ENCODE assay signal across 9 mouse cellular contexts in genomic region chr2:156235847-156236246, GRCm38 (mm10). TPM values are rescaled to one million over a fixed set of nuclear protein-coding genes. Genes with fewer than 3 reads are reported as not detected.
A peak's percentile ranks its signal among the peaks of the same experiment; 100 is the strongest.
DNase-seq lines count a peak whose midpoint lies in the region; ATAC-seq lines count a peak whose summit lies in the region.
"Had no signal": no experiment of that assay in that cellular context is flagged by ENCODE, and none has a peak within 500 bp of the region (broad histone marks: within the 10 kb centered on the region; RNA-seq: fewer than 3 reads in every experiment).

No protein-coding gene starts in this region.

- peak; percentile 14 to 42 for DNase-seq in adrenal gland, adult 18-20 months (ENCODE audit: low spot score in 2 of 2)
- peak; percentile 88 to 95 for DNase-seq in cerebellum, postnatal 25 days
- peak; percentile 95 for DNase-seq in left cerebral cortex, postnatal 4 days
- no peak for DNase-seq in neural tube, embryonic 10.5 days (ENCODE audit: extremely low spot score, low spot score)
- DNase-seq in spleen, postnatal 4 days (ENCODE audit: low spot score in 2 of 2), result no peak

- H3K4me1 ChIP-seq in hindbrain, embryonic 16.5 days (ENCODE audit: control insufficient read depth, insufficient read depth, low read depth, low read length), result no peaks in the 10 kb centered on the region
- no peaks in the 10 kb centered on the region for H3K4me1 ChIP-seq in hindbrain, embryonic 12.5 days
- no peaks in the 10 kb centered on the region for H3K4me1 ChIP-seq in intestine, embryonic 15.5 days (replicated peaks)

- 65% methylated on average over 4 of the region's 4 CpGs for WGBS in hindbrain, embryonic 16.5 days
- 84% methylated on average over 4 of the region's 4 CpGs for WGBS in hindbrain, embryonic 12.5 days
- 90% methylated on average over 4 of the region's 4 CpGs for WGBS in intestine, embryonic 15.5 days

- H3K9ac ChIP-seq in hindbrain, embryonic 16.5 days (ENCODE audit: low read depth, low read length), result no peak overlapping the region
- H3K9ac ChIP-seq in hindbrain, embryonic 12.5 days, result no peak overlapping the region
- no peak overlapping the region for H3K9ac ChIP-seq in intestine, embryonic 15.5 days

- peak; percentile 56; the same call in 1 of the 2 replicates for ATAC-seq in hindbrain, embryonic 16.5 days
- no peak for ATAC-seq in hindbrain, embryonic 12.5 days (ENCODE audit: low FRiP score)
- no peak for ATAC-seq in intestine, embryonic 15.5 days

- no peak overlapping the region for H3K4me3 ChIP-seq in hindbrain, embryonic 16.5 days (ENCODE audit: low read length)
- no peak overlapping the region for H3K4me3 ChIP-seq in hindbrain, embryonic 12.5 days
- H3K4me3 ChIP-seq in intestine, embryonic 15.5 days (replicated peaks), result no peak overlapping the region

- no peak overlapping the region for H3K4me2 ChIP-seq in hindbrain, embryonic 16.5 days (ENCODE audit: low read length)
- H3K4me2 ChIP-seq in hindbrain, embryonic 12.5 days (replicated peaks), result no peak overlapping the region
- H3K4me2 ChIP-seq in intestine, embryonic 15.5 days (replicated peaks), result no peak overlapping the region

- intact Hi-C loops in left cerebral cortex, postnatal 4 days (cut with DNase I), result no loop called here

- peaks cover 3% of the 10 kb centered on the region; the same call in 1 of the 2 replicates for H3K36me3 ChIP-seq in hindbrain, embryonic 16.5 days (ENCODE audit: control insufficient read depth, insufficient read depth, low read length)
- H3K36me3 ChIP-seq in hindbrain, embryonic 12.5 days, result peaks cover 24% of the 10 kb centered on the region
- H3K36me3 ChIP-seq in intestine, embryonic 15.5 days, result no peaks in the 10 kb centered on the region

- no peaks in the 10 kb centered on the region for H3K27me3 ChIP-seq in hindbrain, embryonic 16.5 days (replicated peaks; ENCODE audit: control insufficient read depth, insufficient read depth, low read length)
- H3K27me3 ChIP-seq in hindbrain, embryonic 12.5 days, result no peaks in the 10 kb centered on the region
- no peaks in the 10 kb centered on the region for H3K27me3 ChIP-seq in intestine, embryonic 15.5 days (replicated peaks)

- no peaks in the 10 kb centered on the region for H3K9me3 ChIP-seq in hindbrain, embryonic 16.5 days (ENCODE audit: control insufficient read depth, low read length)
- no peaks in the 10 kb centered on the region for H3K9me3 ChIP-seq in hindbrain, embryonic 12.5 days (replicated peaks)
- no peaks in the 10 kb centered on the region for H3K9me3 ChIP-seq in intestine, embryonic 15.5 days

- no peak overlapping the region for H3K27ac ChIP-seq in hindbrain, embryonic 16.5 days (ENCODE audit: low read depth, low read length)
- no peak overlapping the region for H3K27ac ChIP-seq in hindbrain, embryonic 12.5 days
- no peak overlapping the region for H3K27ac ChIP-seq in intestine, embryonic 15.5 days
- H3K27ac ChIP-seq: kidney, postnatal 0 days had no signal

RNA-seq across cellular contexts. Expression of gene Phf20, which starts 39.6 kb away (rescaled TPM):
- polyA plus RNA-seq in hindbrain, embryonic 16.5 days (2015; fragmentation: Nextera tagmentation; extraction: Ambion mirVana), result 111 and 117 TPM in 2 replicates
- polyA plus RNA-seq in hindbrain, embryonic 12.5 days (2016; fragmentation: Nextera tagmentation; extraction: Ambion mirVana), result 95.7 and 97.2 TPM in 2 replicates
- total RNA-seq in adrenal gland, adult 18-20 months (2021), result 10 to 100 TPM; 32.3 to 42.2 TPM
- total RNA-seq in left cerebral cortex, postnatal 4 days (2021), result 100 to 1,000 TPM in 1 of 2 experiments, 10 to 100 TPM in 1; 93.5 to 101 TPM
- polyA plus RNA-seq in intestine, embryonic 15.5 days (2015; fragmentation: Nextera tagmentation; extraction: Ambion mirVana), result 56.8 and 72.4 TPM in 2 replicates

RNA-seq across cellular contexts. Expression of gene Rbm39, which starts 55.8 kb away (rescaled TPM):
- polyA plus RNA-seq in hindbrain, embryonic 16.5 days (2015; fragmentation: Nextera tagmentation; extraction: Ambion mirVana), result 369 and 377 TPM in 2 replicates
- polyA plus RNA-seq in hindbrain, embryonic 12.5 days (2016; fragmentation: Nextera tagmentation; extraction: Ambion mirVana), result 659 and 670 TPM in 2 replicates
- 100 to 1,000 TPM; 283 to 382 TPM for total RNA-seq in adrenal gland, adult 18-20 months (2021)
- 100 to 1,000 TPM; 345 to 348 TPM for total RNA-seq in left cerebral cortex, postnatal 4 days (2021)
- 486 and 571 TPM in 2 replicates for polyA plus RNA-seq in intestine, embryonic 15.5 days (2015; fragmentation: Nextera tagmentation; extraction: Ambion mirVana)

Comparison
In these comparisons a context has a peak if more than half of its experiments do, and no peak if none do; other contexts are left out.
1. DNase-seq: peak in adrenal gland, adult 18-20 months (2 of 2), cerebellum, postnatal 25 days (2 of 2) and left cerebral cortex, postnatal 4 days (single experiment); none in neural tube, embryonic 10.5 days (single experiment) and spleen, postnatal 4 days (0 of 2).